Mouse (Mus musculus) stomach, embryonic 15.5 days (tissue): ENCODE measurements around the gene Trim11. TPM values are rescaled to one million over a fixed set of nuclear protein-coding genes. Genes with fewer than 3 reads are reported as not detected.

Experiments
- ATAC-seq: fragments of 200-750 bp; cut with Nextera tagmentation; 2 replicates; pipeline ENCODE4 v1.8.0; 2017; ENCODE audit warnings: low read depth, moderate number of reproducible peaks, moderate TSS enrichment; ENCODE audit not compliant: insufficient read depth, low FRiP score
- H3K27ac ChIP-seq: fragments of 300-500 bp; sonication (generic); 2 replicates; pipeline ENCODE4 v1.5.1; 2015; ENCODE audit warnings: mild to moderate bottlenecking, inconsistent platforms
- H3K27me3 ChIP-seq: fragments of 300-500 bp; sonication (generic); replicated peaks from 2 replicates; pipeline ENCODE4 v1.6.1; 2015; ENCODE audit warnings: inconsistent platforms
- H3K36me3 ChIP-seq: fragments of 300-500 bp; sonication (generic); 2 replicates; pipeline ENCODE4 v1.6.1; 2015; ENCODE audit warnings: inconsistent platforms
- H3K4me1 ChIP-seq: fragments of 300-500 bp; sonication (generic); 2 replicates; pipeline ENCODE4 v1.6.1; 2015; ENCODE audit warnings: inconsistent platforms
- H3K4me2 ChIP-seq: fragments of 300-500 bp; sonication (generic); 2 replicates; pipeline ENCODE4 v1.6.1; 2015; ENCODE audit warnings: mild to moderate bottlenecking, inconsistent platforms
- H3K4me3 ChIP-seq: fragments of 300-500 bp; sonication (generic); replicated peaks from 2 replicates; pipeline ENCODE4 v1.5.1; 2015; ENCODE audit warnings: inconsistent platforms
- H3K9ac ChIP-seq: fragments of 300-500 bp; sonication (generic); 2 replicates; pipeline ENCODE4 v1.6.1; 2015; ENCODE audit warnings: inconsistent platforms
- H3K9me3 ChIP-seq: fragments of 300-500 bp; sonication (generic); 2 replicates; pipeline ENCODE4 v1.6.1; 2016; ENCODE audit warnings: inconsistent platforms
- WGBS: fragments of 180-500 bp; shearing (Covaris S2); methylation state at CpG from one replicate; pipeline ENCODE4 v1.1.7; 2015; 5-methylcytosine and 5-hydroxymethylcytosine counted together
- polyA plus RNA-seq: library from polyadenylated mRNA; unstranded; fragments of >200 nt; fragmentation: Nextera tagmentation; extraction: Ambion mirVana; gene quantifications from 2 replicates; pipeline ENCODE4 v1.2.1, GENCODE M21; 2015

Gene Trim11
- polyA plus RNA-seq, 1 experiment from 2014 or later = 17.9 TPM

GRCm38 (mm10) chr11:58970831-58971530 lies 6.9 kb upstream of the Trim11 start:
- Histone ChIP-seq H3K36me3 (no peaks in the 10 kb centered on the region), H3K27me3 (no peaks in the 10 kb centered on the region), H3K4me2 (no peak overlapping the region), H3K9ac (no peak overlapping the region), H3K9me3 (no peaks in the 10 kb centered on the region), H3K4me1 (0 out of 2 replicates have a peak, but pooled peaks cover 3% of the 10 kb centered on the region), H3K27ac (no peak overlapping the region), H3K4me3 (no peak overlapping the region)
- 88% methylated on average over 21 of the region's 21 CpGs for WGBS
- ATAC-seq = no peak

GRCm38 (mm10) chr11:58971796-58972195 lies 6.1 kb upstream of the Trim11 start:
- Histone ChIP-seq H3K36me3 (no peaks in the 10 kb centered on the region), H3K27me3 (no peaks in the 10 kb centered on the region), H3K4me3 (no peak overlapping the region), H3K4me2 (no peak overlapping the region), H3K9me3 (no peaks in the 10 kb centered on the region), H3K27ac (no peak overlapping the region), H3K9ac (no peak overlapping the region), H3K4me1 (0 out of 2 replicates have a peak, but pooled peaks cover 3% of the 10 kb centered on the region)
- WGBS = 85% methylated on average over 3 of the region's 3 CpGs
- ATAC-seq = no peak

- H3K27ac ChIP-seq = no peak overlapping the region
- no peak overlapping the region for H3K4me2 ChIP-seq
- no peaks in the 10 kb centered on the region for H3K9me3 ChIP-seq
- no peaks in the 10 kb centered on the region for H3K36me3 ChIP-seq
- H3K9ac ChIP-seq = no peak overlapping the region
- no peak overlapping the region for H3K4me3 ChIP-seq
- H3K4me1 ChIP-seq = peaks cover 12% of the 10 kb centered on the region
- WGBS = 88% methylated on average over 3 of the region's 3 CpGs
- no peaks in the 10 kb centered on the region for H3K27me3 ChIP-seq
- ATAC-seq = no peak
These were observed 3.5 kb upstream of the Trim11 start for GRCm38 (mm10) chr11:58974414-58974813.

GRCm38 (mm10) chr11:58977150-58977549 lies 743 bp upstream of the Trim11 start:
- Histone ChIP-seq H3K4me2 (peak overlapping the region; percentile 92), H3K9ac (peak overlapping the region; percentile 91; the same call in 1 of the 2 replicates), H3K27ac (peak overlapping the region; percentile 74), H3K4me3 (peak overlapping the region; percentile 91), H3K9me3 (no peaks in the 10 kb centered on the region), H3K36me3 (no peaks in the 10 kb centered on the region; the same call in 1 of the 2 replicates), H3K27me3 (no peaks in the 10 kb centered on the region), H3K4me1 (peaks cover 29% of the 10 kb centered on the region)
- ATAC-seq = no peak
- WGBS = under 1% methylated on average over 29 of the region's 29 CpGs

- H3K4me1 ChIP-seq = peaks cover 30% of the 10 kb centered on the region
- peak overlapping the region; percentile 92 for H3K4me2 ChIP-seq
- no peaks in the 10 kb centered on the region for H3K9me3 ChIP-seq
- WGBS = 0% methylated on average over 21 of the region's 21 CpGs
- H3K9ac ChIP-seq = peak overlapping the region; percentile 91; the same call in 1 of the 2 replicates
- H3K27me3 ChIP-seq = no peaks in the 10 kb centered on the region
- H3K27ac ChIP-seq = peak overlapping the region; percentile 74; the same call in 1 of the 2 replicates
- peak overlapping the region; percentile 91 for H3K4me3 ChIP-seq
- ATAC-seq = 0 out of 2 replicates have a peak, but pooled peaks have one; percentile 6
- peaks cover 4% of the 10 kb centered on the region for H3K36me3 ChIP-seq
These were observed 276 bp upstream of the Trim11 start for GRCm38 (mm10) chr11:58977607-58978026.

GRCm38 (mm10) chr11:58978706-58979030 lies 775 bp downstream of the Trim11 start:
- 2% methylated on average over 5 of the region's 5 CpGs for WGBS
- no peak for ATAC-seq
- no peaks in the 10 kb centered on the region for H3K27me3 ChIP-seq
- peak overlapping the region; percentile 91 for H3K4me3 ChIP-seq
- peaks cover 8% of the 10 kb centered on the region for H3K36me3 ChIP-seq
- peak overlapping the region; percentile 92 for H3K4me2 ChIP-seq
- H3K4me1 ChIP-seq = peaks cover 30% of the 10 kb centered on the region
- H3K27ac ChIP-seq = no peak overlapping the region
- H3K9ac ChIP-seq = peak overlapping the region; percentile 91
- no peaks in the 10 kb centered on the region for H3K9me3 ChIP-seq

- H3K27ac ChIP-seq = peak overlapping the region; percentile 27; the same call in 1 of the 2 replicates
- 64% methylated on average over 3 of the region's 3 CpGs for WGBS
- peaks cover 30% of the 10 kb centered on the region for H3K4me1 ChIP-seq
- peak overlapping the region; percentile 91 for H3K4me3 ChIP-seq
- peak overlapping the region; percentile 92 for H3K4me2 ChIP-seq
- H3K36me3 ChIP-seq = peaks cover 14% of the 10 kb centered on the region
- no peak for ATAC-seq
- peak overlapping the region; percentile 27; the same call in 1 of the 2 replicates for H3K9ac ChIP-seq
- no peaks in the 10 kb centered on the region for H3K9me3 ChIP-seq
- no peaks in the 10 kb centered on the region for H3K27me3 ChIP-seq
These were observed 1.3 kb downstream of the Trim11 start for GRCm38 (mm10) chr11:58979183-58979582.

- no peak for ATAC-seq
- WGBS = 64% methylated on average over 7 of the region's 7 CpGs
- Histone ChIP-seq H3K4me2 (peak overlapping the region; percentile 92), H3K4me1 (peaks cover 30% of the 10 kb centered on the region), H3K36me3 (peaks cover 18% of the 10 kb centered on the region), H3K27me3 (no peaks in the 10 kb centered on the region), H3K4me3 (peak overlapping the region; percentile 91), H3K9ac (peak overlapping the region; percentile 27; the same call in 1 of the 2 replicates), H3K27ac (peak overlapping the region; percentile 27), H3K9me3 (no peaks in the 10 kb centered on the region)
These were observed 1.8 kb downstream of the Trim11 start for GRCm38 (mm10) chr11:58979661-58980060.

- Histone ChIP-seq H3K4me3 (peak overlapping the region; percentile 16; the same call in 1 of the 2 replicates), H3K36me3 (peaks cover 21% of the 10 kb centered on the region), H3K27ac (no peak overlapping the region), H3K4me2 (peak overlapping the region; percentile 92), H3K9me3 (no peaks in the 10 kb centered on the region), H3K4me1 (peaks cover 30% of the 10 kb centered on the region), H3K9ac (no peak overlapping the region), H3K27me3 (no peaks in the 10 kb centered on the region)
- WGBS = 67% methylated on average over 5 of the region's 5 CpGs
- no peak for ATAC-seq
These were observed 2.6 kb downstream of the Trim11 start for GRCm38 (mm10) chr11:58980381-58980990.

- H3K9ac ChIP-seq = no peak overlapping the region
- 51% methylated on average over 14 of the region's 14 CpGs for WGBS
- ATAC-seq = no peak
These were observed 3.9 kb downstream of the Trim11 start for GRCm38 (mm10) chr11:58981541-58982447.

GRCm38 (mm10) chr11:58982471-58983097 lies 4.7 kb downstream of the Trim11 start:
- no peak overlapping the region for H3K27ac ChIP-seq
- H3K4me2 ChIP-seq = no peak overlapping the region
- H3K4me1 ChIP-seq = peaks cover 30% of the 10 kb centered on the region
- no peak for ATAC-seq
- peaks cover 36% of the 10 kb centered on the region for H3K36me3 ChIP-seq
- H3K9ac ChIP-seq = no peak overlapping the region
- no peaks in the 10 kb centered on the region for H3K27me3 ChIP-seq
- no peaks in the 10 kb centered on the region for H3K9me3 ChIP-seq
- WGBS = 83% methylated on average over 18 of the region's 18 CpGs
- H3K4me3 ChIP-seq = no peak overlapping the region

More at GRCm38 (mm10) chr11:58981541-58982447, 3.9 kb downstream of the Trim11 start:
- H3K9me3 ChIP-seq = no peaks in the 10 kb centered on the region
- no peak overlapping the region for H3K4me3 ChIP-seq
- H3K36me3 ChIP-seq = peaks cover 30% of the 10 kb centered on the region
- H3K4me2 ChIP-seq = no peak overlapping the region
- no peaks in the 10 kb centered on the region for H3K27me3 ChIP-seq
- no peak overlapping the region for H3K27ac ChIP-seq
- H3K4me1 ChIP-seq = peaks cover 30% of the 10 kb centered on the region
